Mouse (Mus musculus) adrenal gland, adult 2 months (tissue): ENCODE measurements at regions not wholly inside any gene's neighbourhood (a gene's known extent, or its start where the extent isn't known, plus 50 kb on each side); places are given as distances from the start of the nearest gene placed in this dataset.
A peak's percentile ranks its signal among the peaks of the same experiment; 100 is the strongest.
"Not testable (repeated sequence)": the region's sequence is repeated elsewhere in the genome, so short reads cannot be mapped to it uniquely, and the experiment has no call there.

Experiments
- DNase-seq: peaks from one replicate; pipeline ENCODE4 v3.0.0; 2021

GRCm38 (mm10) chr4:101366905-101367679 lies 52.0 kb upstream of the Ak4 start:
- peak; percentile 56 for DNase-seq

GRCm38 (mm10) chr4:101365299-101365698 lies 53.8 kb upstream of the Ak4 start:
- DNase-seq, result no peak

- DNase-seq, result no peak
These were observed 54.4 kb upstream of the Ak4 start for GRCm38 (mm10) chr4:101364716-101365115.

GRCm38 (mm10) chr4:101363231-101363630 lies 55.8 kb upstream of the Ak4 start:
- not testable (repeated sequence) for DNase-seq

GRCm38 (mm10) chr4:101361779-101362178 lies 57.3 kb upstream of the Ak4 start:
- DNase-seq, result no peak

- no peak for DNase-seq
These were observed 58.8 kb upstream of the Ak4 start for GRCm38 (mm10) chr4:101360296-101360695.

- DNase-seq, result no peak
These were observed 60.0 kb upstream of the Ak4 start for GRCm38 (mm10) chr4:101359119-101359518.

- DNase-seq, result no peak
These were observed 60.6 kb upstream of the Ak4 start for GRCm38 (mm10) chr4:101358525-101358924.

GRCm38 (mm10) chr4:101357923-101358322 lies 61.2 kb upstream of the Ak4 start:
- DNase-seq, result no peak

- DNase-seq, result peak; percentile 74
These were observed 61.9 kb upstream of the Ak4 start for GRCm38 (mm10) chr4:101356954-101357891.

GRCm38 (mm10) chr4:101356093-101356953 lies 62.8 kb upstream of the Ak4 start:
- DNase-seq, result peak; percentile 96

- peak; percentile 78 for DNase-seq
These were observed 63.5 kb upstream of the Ak4 start for GRCm38 (mm10) chr4:101355431-101356092.

- DNase-seq, result peak; percentile 79
These were observed 64.1 kb upstream of the Ak4 start for GRCm38 (mm10) chr4:101354951-101355350.

GRCm38 (mm10) chr4:101354086-101354855 lies 64.8 kb upstream of the Ak4 start:
- peak; percentile 36 for DNase-seq

- DNase-seq, result no peak
These were observed 66.9 kb upstream of the Ak4 start for GRCm38 (mm10) chr4:101352178-101352577.

GRCm38 (mm10) chr4:101351716-101352115 lies 67.4 kb upstream of the Ak4 start:
- DNase-seq, result no peak

GRCm38 (mm10) chr4:101350656-101351055 lies 68.4 kb upstream of the Ak4 start:
- peak; percentile 82 for DNase-seq

- DNase-seq, result no peak
These were observed 68.9 kb upstream of the Ak4 start for GRCm38 (mm10) chr4:101350222-101350621.

GRCm38 (mm10) chr4:101349413-101349812 lies 69.7 kb upstream of the Ak4 start:
- DNase-seq, result peak; percentile 69

- no peak for DNase-seq
These were observed 71.8 kb upstream of the Ak4 start for GRCm38 (mm10) chr4:101347309-101347708.
